Mouse (Mus musculus): ENCODE measurements at regions not wholly inside any gene's neighbourhood (a gene's known extent, or its start where the extent isn't known, plus 50 kb on each side); places are given as distances from the start of the nearest gene placed in this dataset.
"Not testable (repeated sequence)": the region's sequence is repeated elsewhere in the genome, so short reads cannot be mapped to it uniquely, and the experiment has no call there.

DNA sequence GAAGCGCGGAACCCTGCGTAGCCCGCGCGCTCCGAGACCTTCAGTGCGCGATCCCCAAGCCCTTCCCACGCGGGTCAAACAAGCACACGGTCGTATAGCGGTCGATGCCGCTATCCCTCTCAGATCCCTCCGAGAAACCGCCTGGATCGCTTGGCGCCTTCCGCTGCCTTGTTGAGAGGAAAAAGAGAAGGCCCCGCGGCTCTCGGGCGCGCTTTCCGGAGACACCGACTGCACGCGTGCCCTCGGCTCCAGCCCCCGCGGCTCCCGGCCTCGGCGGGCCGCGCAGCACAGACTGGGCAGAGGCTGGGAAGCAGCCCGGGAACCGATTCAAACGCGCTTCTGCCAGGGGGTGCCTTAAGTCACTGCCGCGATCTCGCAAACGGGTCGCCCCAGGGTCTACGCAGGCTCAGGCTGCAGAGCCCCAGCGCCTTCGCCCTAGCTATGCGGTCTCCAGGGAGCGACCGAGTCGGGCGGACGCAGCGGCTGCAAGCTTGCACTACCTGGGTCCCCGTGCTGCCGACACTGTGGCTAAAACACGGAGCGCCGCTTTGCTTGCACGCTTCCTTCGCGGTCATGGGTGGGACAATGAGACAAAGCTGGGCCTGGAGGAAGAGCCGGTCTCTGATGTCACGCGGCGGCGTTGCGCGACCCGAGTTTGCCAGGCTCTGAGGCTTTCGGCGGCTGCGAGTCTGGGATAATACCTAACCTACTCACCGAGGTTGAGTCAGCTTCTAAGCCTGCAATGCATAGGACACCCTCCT lies 87.3 kb downstream of the Crisp4 start:
- WGBS = under 1% methylated on average over 77 of the region's 77 CpGs
- no peaks in the 10 kb centered on the region for H3K9me3 ChIP-seq
- peak overlapping the region; percentile 51 for H3K4me3 ChIP-seq
- H3K27me3 ChIP-seq = peaks cover 10% of the 10 kb centered on the region
- ATAC-seq (ENCODE audit: low FRiP score, low read depth) = peak; percentile 89
- H3K4me1 ChIP-seq (replicated peaks) = peaks cover 14% of the 10 kb centered on the region
- H3K4me2 ChIP-seq = peak overlapping the region; percentile 96
- H3K36me3 ChIP-seq = no peaks in the 10 kb centered on the region
- peak overlapping the region; percentile 54 for H3K9ac ChIP-seq
- H3K27ac ChIP-seq (replicated peaks) = peak overlapping the region; percentile 63

DNA sequence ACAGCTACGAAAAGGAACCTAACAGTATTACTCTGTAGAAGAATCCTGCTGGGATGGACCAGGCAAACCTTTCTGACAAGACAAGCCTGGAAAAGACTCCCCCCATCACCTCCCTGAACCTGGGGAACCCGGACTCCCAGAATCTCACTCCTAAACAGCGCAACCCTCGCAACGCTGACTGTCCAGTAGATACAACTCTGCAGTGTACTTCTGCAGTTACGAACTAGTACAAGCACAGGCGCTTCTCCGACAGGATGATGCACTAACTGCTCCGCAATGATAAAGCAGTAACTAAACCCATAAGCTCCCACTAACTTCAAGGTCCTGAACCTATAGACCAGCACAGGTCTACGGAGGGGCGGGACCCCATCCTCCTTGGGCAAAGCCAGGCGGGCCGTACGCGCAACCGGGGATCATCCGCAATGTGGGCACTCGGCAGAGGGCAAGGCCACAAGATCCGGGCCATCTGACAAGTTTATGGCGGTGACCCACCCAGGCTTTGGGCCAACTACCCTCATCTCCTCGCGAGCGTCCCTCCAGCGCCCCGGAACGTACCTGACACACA lies 88.0 kb downstream of the Crisp4 start:
- WGBS = 2% methylated on average over 25 of the region's 26 CpGs
- H3K27ac ChIP-seq (replicated peaks) = peak overlapping the region; percentile 63
- H3K9ac ChIP-seq = peak overlapping the region; percentile 54
- no peaks in the 10 kb centered on the region for H3K36me3 ChIP-seq
- peaks cover 10% of the 10 kb centered on the region for H3K27me3 ChIP-seq
- peaks cover 14% of the 10 kb centered on the region for H3K4me1 ChIP-seq (replicated peaks)
- peak overlapping the region; percentile 96 for H3K4me2 ChIP-seq
- peak overlapping the region; percentile 51 for H3K4me3 ChIP-seq
- ATAC-seq (ENCODE audit: low FRiP score, low read depth) = peak; percentile 61
- no peaks in the 10 kb centered on the region for H3K9me3 ChIP-seq

DNA sequence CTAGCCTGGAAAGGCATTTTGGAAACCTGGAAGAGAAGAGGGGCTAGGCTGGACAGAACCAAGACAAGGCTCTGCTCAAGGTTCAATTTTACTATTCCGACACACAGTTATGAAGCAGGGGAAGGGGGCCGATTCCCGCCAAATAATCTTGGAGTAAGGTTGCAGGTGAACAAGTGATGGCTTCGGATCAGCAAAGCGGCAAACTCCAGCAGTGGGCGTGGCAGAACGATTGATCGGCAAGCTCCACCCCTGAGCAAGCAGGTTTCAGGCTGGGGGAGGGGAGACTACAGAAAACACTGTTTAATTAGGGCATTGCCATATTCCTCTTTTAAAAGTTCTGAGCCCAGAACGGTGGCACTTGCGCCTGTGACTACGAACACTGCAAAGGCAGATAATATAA lies 88.7 kb downstream of the Crisp4 start:
- H3K36me3 ChIP-seq; H3K9ac ChIP-seq; ATAC-seq (ENCODE audit: low FRiP score, low read depth); H3K27ac ChIP-seq (replicated peaks); H3K27me3 ChIP-seq; H3K9me3 ChIP-seq: not testable (repeated sequence)
- Histone ChIP-seq H3K4me2 (peak overlapping the region; percentile 96), H3K4me3 (peak overlapping the region; percentile 51), H3K4me1 (replicated peaks) (peaks cover 14% of the 10 kb centered on the region)
- 7% methylated on average over 11 of the region's 11 CpGs for WGBS

DNA sequence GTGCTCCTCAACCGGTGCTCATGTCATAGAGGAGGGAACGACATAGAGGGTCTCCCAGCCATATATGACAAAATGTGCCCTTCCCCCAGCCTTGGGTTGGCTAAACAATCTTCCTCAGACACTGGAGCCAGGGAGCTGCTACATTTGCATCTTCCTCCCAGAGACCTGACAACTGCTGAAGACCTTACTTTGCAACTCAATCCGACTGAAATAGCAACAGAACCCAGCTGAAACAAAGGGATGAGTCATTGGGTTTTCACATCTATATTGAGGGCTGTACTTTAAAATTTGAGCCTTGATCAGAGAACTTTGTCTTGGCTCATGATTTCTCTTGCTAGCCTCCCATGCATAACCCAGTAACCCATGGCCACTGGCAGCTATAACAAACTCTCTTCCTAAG lies 115.5 kb downstream of the Crisp4 start:
- Histone ChIP-seq H3K27me3 (no peaks in the 10 kb centered on the region), H3K27ac (replicated peaks) (no peak overlapping the region), H3K9me3 (no peaks in the 10 kb centered on the region), H3K4me3 (no peak overlapping the region), H3K9ac (no peak overlapping the region), H3K4me1 (replicated peaks) (no peaks in the 10 kb centered on the region), H3K4me2 (no peak overlapping the region), H3K36me3 (no peaks in the 10 kb centered on the region)
- ATAC-seq (ENCODE audit: low FRiP score, low read depth) = no peak
- 65% methylated on average over 3 of the region's 3 CpGs for WGBS

- not testable (repeated sequence) for H3K4me2 ChIP-seq; H3K4me1 ChIP-seq (replicated peaks); H3K9me3 ChIP-seq; H3K27me3 ChIP-seq; H3K9ac ChIP-seq; H3K27ac ChIP-seq (replicated peaks); ATAC-seq (ENCODE audit: low FRiP score, low read depth); H3K4me3 ChIP-seq; H3K36me3 ChIP-seq
These were observed 132.8 kb downstream of the Crisp4 start for GRCm38 (mm10) chr1:18012941-18013340.

- ATAC-seq (ENCODE audit: low FRiP score, low read depth) = no peak
- no peak overlapping the region for H3K4me2 ChIP-seq
- 11% methylated on average over 3 of the region's 3 CpGs for WGBS
- H3K36me3 ChIP-seq = no peaks in the 10 kb centered on the region
- no peak overlapping the region for H3K4me3 ChIP-seq
- no peak overlapping the region for H3K9ac ChIP-seq
- no peak overlapping the region for H3K27ac ChIP-seq (replicated peaks)
- H3K9me3 ChIP-seq = no peaks in the 10 kb centered on the region
- H3K27me3 ChIP-seq = no peaks in the 10 kb centered on the region
- no peaks in the 10 kb centered on the region for H3K4me1 ChIP-seq (replicated peaks)
These were observed 165.1 kb downstream of the Crisp4 start for GRCm38 (mm10) chr1:17980604-17981003.

GRCm38 (mm10) chr1:17978086-17978485 lies 167.6 kb downstream of the Crisp4 start:
- ATAC-seq (ENCODE audit: low FRiP score, low read depth) = no peak
- Histone ChIP-seq H3K27ac (replicated peaks) (no peak overlapping the region), H3K4me2 (no peak overlapping the region), H3K9ac (no peak overlapping the region), H3K4me3 (no peak overlapping the region), H3K27me3 (no peaks in the 10 kb centered on the region), H3K4me1 (replicated peaks) (no peaks in the 10 kb centered on the region), H3K36me3 (no peaks in the 10 kb centered on the region), H3K9me3 (no peaks in the 10 kb centered on the region)
- 85% methylated on average over 2 of the region's 2 CpGs for WGBS

DNA sequence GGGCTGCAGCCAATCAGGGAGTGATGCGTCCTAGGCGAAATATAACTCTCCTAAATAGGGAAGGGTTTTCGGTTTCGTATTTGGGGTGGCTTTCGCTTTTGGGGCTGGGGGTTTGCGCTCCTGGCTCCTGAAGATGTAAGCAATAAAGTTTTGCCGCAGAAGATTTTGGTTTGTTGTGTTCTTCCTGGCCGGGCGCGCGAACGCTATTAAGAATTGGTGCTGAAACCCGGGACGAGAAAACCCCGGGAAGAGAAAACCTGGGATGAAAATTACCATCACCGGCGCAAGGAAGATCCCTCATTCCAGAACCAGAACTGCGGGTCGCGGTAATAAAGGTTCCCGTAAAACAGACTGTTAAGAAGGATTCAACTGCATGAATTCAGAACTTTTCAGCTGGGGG lies 188.8 kb downstream of the Crisp4 start:
- WGBS = 96% methylated on average over 16 of the region's 21 CpGs
- not testable (repeated sequence) for H3K4me1 ChIP-seq (replicated peaks); ATAC-seq (ENCODE audit: low FRiP score, low read depth); H3K27ac ChIP-seq (replicated peaks); H3K4me2 ChIP-seq; H3K9ac ChIP-seq; H3K4me3 ChIP-seq; H3K36me3 ChIP-seq; H3K27me3 ChIP-seq; H3K9me3 ChIP-seq

GRCm38 (mm10) chr1:17932108-17932810 lies 213.4 kb downstream of the Crisp4 start:
- not testable (repeated sequence) for H3K9me3 ChIP-seq; H3K36me3 ChIP-seq; H3K4me2 ChIP-seq; H3K27ac ChIP-seq (replicated peaks); H3K27me3 ChIP-seq; H3K4me3 ChIP-seq; H3K9ac ChIP-seq; ATAC-seq (ENCODE audit: low FRiP score, low read depth); H3K4me1 ChIP-seq (replicated peaks)
- WGBS = 67% methylated on average over 4 of the region's 4 CpGs
